Mouse (Mus musculus) layer of hippocampus, postnatal 25 days (tissue): ENCODE data around the gene Rnf215. TPM values are rescaled to one million over a fixed set of nuclear protein-coding genes. Genes with fewer than 3 reads are reported as not detected.
"Not testable (repeated sequence)": the region's sequence is repeated elsewhere in the genome, so short reads cannot be mapped to it uniquely, and the experiment has no call there.

Experiments used
- DNase-seq, 2 experiments: peaks; one replicate each; pipeline ENCODE4 v3.0.0; 2022; ENCODE audit warnings: mixed read lengths in 2 of 2, low spot score in 1 of 2; ENCODE audit errors: extremely low spot score in 1 of 2
- total RNA-seq, 2 experiments: library from RNA; stranded (reverse); gene quantifications; 2 replicates each; pipeline ENCODE4 v1.2.3; 2021

Gene Rnf215
- total RNA-seq, 2 experiments from 2014 or later = 31.1 to 31.2 TPM

DNA sequence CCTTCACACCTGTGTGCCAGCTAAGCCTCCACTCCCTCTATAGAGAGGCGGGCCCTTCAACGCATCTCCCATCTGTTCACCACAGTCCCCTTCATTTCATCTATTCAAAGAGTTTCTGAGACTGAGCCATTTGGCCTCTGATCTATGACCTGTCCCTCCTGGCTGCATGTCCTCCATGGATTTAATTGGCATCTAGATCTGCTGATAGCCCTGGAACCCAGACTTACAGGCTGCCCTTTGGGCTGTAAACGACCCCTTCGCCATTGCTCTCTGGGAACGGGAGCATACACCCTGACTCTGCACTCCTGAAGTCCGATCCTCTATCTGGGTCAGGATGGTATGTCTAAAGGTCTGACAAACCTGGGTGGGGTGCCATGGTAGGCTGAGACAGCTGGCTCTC lies 22.1 kb upstream of the Rnf215 start:
- no peak for DNase-seq

DNA sequence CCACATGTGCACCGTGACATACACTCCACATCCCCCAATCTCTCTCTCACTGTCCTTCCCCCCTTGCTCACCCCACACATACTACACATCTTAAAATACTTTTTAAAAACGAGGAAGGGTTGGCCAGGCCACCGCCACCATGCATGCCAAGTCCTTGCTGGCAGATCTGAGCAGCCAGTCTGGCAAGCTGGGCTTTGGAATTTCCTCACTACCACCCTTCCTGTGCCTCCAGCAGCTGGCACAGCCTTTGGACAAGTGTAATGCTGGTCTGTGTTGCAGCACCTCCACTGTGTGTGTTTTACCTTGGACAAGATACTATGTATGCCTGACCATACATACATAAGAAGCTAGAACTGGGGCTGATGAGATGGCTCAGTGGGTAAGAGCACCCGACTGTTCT lies 21.5 kb upstream of the Rnf215 start:
- no peak for DNase-seq

DNA sequence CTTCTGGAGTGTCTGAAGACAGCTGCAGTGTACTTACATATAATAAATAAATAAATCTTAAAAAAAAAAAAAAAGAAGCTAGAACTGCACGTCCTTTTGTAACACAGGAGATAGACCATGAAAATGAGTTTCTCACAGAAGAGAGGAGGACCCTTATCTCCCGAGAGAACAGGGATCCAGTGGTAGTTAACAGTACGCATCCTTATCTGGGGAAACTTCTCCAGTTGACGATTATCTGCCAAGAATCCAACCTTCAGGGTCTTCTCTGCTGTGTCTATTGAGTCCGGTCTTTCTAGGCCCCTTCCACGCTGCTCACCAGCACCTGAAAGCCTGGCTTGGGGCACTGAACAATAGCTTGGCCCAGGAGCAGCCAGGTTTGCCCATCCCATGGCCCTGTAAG lies 21.0 kb upstream of the Rnf215 start:
- DNase-seq = no peak

DNA sequence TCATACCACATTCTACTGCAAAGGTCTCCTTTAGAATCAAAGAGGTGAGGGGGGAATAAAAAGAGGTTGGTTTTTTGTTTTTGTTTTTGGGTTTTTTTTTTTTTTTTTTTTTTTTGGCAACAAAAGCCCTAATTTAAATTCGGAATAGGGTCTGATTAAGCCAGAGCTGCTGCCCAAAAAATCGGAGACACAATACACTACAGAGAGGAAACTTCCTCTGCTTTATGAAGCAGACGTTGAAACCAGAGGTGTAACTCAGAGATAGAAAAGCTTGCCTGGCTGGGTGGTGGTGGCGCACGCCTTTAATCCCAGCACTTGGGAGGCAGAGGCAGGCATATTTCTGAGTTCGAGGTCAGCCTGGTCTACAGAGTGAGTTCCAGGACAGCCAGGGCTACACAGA lies 20.5 kb upstream of the Rnf215 start:
- not testable (repeated sequence) for DNase-seq

DNA sequence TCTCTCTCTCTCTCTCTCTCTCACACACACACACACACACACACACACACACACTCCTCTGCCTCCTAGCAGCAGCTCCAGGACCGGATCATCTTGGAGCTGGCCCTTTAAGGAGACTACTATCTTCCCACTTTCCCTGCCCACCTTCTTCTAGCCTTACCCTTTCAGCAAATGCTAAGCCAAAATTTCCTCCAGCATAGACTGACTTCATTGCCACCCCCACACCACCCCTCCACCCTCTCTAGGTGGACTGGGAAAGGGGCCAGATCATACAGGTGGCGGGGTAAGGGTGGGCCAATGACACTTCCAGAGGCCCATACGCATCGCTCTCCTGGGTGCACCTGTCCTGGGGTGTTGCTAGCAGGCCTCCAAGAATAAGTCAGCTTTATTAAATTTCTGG lies 19.6 kb upstream of the Rnf215 start:
- no peak for DNase-seq

DNA sequence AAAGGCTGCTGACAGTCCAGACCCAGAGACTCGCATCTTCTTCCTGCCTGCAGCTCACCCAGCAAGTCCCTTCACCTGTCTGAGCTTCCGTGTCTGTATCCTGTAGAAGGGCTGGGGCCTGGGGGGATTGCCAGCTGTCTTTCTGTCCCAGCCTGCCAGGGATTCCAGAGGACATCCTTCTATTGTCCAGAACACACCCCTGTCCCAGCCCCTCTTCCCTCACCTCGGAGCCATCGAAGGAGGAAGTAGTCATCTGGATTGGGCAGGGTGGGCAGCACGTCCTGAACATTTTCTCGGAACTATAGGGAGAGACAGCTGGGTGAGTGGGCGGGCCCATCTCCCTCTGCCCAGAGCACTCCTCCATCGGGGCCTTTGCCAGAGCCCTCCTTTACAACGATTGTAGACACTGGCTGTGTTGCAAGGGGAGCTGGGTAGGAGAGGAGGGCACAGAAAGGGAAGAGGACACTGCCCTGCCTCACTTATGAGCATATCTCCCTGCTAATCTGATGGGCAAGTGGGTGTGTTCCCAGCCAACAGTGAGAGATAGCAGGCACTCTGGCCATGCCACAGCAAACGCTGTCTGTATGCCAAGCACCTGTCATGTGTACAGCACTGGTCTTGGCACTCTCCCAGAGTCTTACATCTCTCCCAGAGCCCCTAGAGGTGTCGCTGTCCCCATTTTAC lies 18.4 kb upstream of the Rnf215 start:
- peak; percentile 32 to 40 for DNase-seq

DNA sequence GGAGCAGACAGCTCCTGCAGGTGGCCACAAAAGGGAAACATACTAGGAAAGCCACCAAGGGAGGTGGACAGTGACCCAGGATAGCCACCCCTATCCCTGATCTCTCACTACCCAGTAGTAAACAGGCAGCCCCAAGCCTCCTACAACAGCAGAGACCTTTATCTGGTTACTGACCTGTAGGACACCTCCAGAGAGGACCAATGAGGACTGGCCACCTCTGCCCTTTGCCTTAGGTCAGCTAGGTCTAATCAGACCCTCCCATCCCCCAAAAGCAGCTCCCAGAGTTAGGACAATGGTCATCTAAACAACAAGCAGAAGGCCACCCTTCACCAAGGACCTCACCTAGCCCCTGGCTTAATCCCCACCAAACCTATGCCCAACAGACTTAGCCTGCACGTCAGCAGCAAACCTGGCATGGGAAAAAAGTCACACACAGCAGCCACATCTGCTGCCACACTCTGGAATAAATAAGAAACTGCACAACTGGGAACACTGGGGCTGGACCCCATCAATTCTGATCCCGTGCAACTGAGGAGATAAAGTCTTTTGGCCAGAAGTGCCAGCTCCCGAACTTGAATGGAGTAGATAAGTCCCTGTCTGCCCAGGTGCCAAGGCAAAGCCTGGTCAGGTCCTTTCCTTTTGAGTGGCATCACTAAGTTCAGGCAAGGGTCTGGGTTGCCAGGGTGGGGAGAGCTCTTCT lies 17.5 kb upstream of the Rnf215 start:
- peak in 1 of 2 experiments; percentile 19 for DNase-seq

DNA sequence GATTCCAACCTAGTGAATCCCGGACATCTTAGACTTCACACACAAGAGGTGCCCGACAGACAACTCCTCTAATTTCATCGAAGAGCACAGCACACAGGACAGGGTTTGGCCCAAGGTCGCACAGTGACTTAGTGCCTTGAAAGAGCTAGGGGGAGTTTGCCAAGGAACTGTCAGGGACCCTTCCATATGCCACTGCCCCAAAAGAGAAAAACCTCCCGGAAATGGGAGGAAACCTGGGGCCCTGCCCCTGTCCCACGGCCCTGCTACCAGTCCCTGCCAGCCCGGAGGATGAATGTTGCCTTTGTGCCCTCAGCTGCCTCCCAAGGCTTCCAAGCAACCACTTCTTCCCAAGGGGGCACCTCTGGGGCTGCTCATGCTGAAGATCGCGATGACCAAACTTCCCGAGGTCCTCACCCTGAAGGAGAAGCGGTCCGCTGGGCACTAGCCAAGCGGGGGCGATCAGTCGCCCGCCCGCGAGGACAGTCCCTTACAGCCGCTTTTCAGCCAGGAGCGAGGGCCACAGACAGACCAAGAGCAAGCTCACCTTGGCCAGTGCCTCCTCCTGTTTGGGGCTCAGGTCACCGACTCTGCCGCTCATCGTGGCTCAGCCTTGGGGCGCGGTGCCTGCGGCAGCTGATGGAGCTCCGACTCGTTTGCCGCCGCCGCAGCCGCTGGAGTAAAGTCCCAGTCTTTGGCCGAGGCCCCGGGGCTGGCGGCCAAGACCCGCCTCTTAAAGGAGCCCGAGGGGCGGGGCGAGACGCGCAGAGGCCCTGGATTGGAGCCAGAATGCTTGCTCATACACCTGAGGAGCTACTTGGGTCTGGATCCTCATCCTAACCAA lies 16.7 kb upstream of the Rnf215 start:
- DNase-seq = peak; percentile 66 to 77

DNA sequence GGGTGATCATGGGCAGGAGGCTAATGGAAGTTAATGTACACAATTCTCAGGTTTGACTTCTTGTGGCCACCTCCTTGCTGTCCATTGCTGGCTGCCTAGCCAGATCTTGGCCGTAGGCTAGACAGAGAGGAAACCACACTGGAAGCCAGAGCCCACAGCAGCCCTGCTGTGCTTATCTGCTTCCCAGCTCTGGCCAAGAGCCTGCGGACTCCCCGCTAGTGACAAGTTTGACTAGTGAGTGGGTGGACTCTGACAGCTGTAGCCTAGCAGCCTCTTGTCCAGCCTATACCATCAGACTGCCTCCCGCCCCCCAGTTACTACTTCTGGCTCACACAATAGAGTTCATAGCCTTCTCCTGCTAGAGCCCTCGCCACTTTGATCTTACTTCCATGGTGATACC lies 15.4 kb upstream of the Rnf215 start:
- no peak for DNase-seq

DNA sequence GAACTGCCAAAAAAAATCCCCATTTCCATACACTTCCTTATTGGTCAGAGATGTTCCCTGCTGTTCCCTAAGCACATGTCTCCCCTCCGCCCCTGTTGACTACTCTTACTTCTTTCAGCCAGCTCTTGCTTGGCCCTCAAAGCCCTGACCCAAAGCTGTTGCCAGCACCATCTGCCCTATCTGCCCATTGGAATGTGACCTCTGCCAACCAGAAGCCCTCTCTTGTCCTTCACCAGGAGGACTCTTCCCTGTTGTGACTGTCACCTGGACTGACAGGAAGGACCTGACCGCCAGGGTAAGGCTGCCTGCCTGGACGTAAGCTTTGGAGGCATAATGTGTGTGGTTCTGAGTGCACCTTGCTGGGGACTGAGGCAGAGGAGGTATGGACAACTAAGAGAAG lies 13.3 kb upstream of the Rnf215 start:
- DNase-seq = no peak

DNA sequence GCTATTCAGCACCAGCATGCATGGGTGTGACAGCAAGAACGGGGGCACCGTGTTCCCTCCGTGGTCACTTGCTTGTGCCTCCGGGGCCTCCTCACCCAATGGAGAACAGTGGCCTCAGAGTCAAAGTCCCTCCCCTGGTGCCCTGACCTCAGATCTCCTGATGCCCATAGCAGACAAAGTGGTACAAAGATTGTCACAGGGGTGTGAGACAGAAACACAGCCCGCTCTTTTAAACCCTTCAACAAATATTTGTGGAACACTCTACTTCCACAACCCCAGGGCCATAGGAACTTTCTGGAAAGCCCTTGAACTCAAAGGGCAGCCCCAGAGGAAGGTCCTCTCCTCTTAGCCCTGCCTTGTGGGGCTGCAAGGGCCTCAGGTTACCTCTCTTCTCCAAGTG lies 12.8 kb upstream of the Rnf215 start:
- no peak for DNase-seq

DNA sequence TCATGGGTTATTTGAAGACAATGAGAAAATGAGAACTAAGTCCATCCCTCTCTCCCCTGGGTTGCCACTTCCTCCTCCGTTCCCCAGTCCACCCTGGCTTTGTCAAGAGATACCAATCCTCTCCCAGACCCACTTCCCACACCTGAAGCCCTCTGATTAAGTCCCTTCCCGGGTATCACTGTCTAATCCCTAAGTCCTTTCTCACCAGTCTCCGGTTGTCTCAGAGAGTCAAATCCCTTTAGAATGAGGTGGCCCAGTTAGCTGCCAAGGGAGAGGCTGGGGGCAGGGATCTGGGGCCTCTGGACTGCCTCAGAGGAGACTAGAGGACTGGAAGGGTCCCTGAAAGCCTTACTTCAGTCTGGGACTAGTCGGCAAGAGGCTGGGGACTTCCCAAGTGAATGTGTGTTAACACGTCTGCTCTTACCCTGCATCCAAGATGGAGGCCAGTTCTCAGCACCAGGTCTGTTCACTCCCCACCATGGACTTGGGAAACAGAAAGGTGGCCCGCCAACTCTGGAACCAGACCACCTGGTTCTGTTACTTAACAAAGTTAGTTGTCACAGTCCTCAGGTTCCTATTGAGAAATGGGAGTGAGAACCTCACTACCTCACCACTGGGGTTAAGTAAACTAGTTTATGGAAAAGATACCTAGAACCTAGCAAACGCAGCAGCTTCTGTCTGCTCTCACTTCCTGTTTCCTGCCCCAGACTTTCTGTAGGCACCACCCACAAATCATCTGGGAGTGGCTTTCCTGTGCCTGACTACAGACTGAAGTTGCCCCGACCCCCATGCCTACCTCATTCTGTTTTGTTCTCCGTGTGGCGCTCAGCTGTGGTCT lies 12.0 kb upstream of the Rnf215 start, which contains the start of gene Sec14l2:
Gene Sec14l2 (minus strand): TSS at position 674 of the 838 bp plus-strand sequence.
- no peak for DNase-seq

DNA sequence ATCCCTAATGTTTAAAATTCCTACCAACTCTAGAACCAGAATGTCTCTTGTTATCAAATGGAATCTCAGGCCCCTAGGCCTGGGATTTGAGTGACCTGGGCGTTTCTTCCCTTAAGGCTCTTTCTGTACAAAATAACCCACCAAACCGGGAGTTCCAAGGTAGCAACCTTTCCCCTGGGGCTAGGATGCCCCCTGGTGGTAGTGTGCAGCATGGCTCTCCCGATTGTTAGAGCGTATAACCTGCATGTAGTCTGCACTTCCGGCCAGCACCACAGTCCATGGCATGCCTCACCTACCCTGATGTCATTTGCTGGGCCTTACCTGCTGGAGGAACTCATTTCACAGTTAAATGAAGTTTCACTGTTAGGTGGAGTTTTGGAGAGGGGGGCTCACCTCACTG lies 11.1 kb upstream of the Rnf215 start:
- DNase-seq = peak; percentile 47 to 60

DNA sequence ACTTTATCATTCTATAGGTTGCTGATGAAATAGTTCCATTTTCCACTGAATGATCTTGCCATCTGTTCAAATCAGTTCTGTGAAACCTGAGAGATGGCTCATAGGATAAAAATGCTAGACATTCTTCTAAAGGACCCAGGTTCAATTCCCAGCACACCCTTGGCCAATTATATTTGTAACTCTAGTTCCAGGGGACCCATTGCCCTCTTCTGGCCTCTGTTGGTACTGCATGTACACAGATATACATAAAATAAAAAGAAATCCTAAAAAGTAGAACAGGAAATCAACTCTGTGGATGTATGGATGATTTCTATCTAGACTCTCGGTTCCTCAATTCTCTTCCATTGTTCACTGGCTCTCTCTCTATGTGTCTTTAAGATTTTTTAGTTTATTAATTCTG lies 7.9 kb upstream of the Rnf215 start:
- no peak for DNase-seq

DNA sequence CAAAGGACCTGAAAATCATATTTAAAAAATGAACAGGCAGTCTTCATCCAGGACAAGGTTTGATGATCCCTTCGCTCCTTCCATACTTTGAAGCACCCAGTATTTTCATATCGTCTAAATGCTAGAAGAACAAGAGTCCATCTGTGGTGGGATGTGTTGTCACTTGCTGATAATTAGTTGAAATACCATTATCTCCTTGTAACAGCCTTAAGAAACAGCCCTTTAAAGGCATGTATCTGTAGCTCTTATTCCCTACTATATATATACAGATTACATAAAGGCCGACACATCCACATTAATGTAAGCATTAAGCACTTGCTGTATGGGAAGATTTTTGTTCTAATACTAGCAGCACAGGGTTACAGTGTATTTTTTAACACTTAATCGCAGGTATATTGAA lies 6.5 kb upstream of the Rnf215 start:
- not testable (repeated sequence) for DNase-seq

DNA sequence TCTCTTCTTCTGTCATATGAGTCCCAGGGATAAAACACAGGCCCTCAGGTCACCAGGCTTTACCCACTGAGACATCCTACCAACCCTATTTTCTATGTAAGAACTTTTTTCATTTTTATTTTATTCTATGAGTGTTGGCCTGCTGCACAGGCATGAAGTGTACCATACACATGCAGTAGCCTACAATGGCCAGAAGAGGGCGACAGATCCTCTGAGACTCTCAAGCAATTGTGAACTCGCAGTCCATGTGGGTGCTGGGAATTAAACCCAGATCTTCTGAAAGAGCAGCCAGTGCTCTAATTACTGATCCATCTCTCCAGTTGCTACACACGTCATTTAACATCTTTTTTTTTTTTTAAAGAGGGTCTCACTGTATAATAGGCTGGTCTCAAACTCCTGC lies 1.6 kb upstream of the Rnf215 start:
- DNase-seq = no peak

DNA sequence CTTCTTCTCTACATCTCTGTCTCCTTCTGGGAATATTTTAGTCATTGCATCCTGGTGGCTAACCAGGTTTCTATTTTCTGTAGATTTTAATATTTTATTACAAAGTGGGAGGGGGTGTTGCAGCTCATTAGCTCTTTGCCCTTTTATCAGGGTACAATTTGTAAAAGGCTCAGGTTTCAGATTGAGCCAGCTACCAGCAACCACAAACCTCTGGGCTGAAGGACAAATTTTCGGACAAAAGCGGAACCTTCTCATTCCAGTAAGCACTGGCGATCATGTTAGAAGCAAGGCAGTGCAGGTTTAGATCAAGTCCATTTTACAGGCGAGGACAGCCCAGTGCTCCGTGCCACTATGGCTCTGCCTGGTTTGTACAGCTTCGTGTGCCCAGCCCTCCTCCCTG lies 602 bp upstream of the Rnf215 start:
- no peak for DNase-seq

DNA sequence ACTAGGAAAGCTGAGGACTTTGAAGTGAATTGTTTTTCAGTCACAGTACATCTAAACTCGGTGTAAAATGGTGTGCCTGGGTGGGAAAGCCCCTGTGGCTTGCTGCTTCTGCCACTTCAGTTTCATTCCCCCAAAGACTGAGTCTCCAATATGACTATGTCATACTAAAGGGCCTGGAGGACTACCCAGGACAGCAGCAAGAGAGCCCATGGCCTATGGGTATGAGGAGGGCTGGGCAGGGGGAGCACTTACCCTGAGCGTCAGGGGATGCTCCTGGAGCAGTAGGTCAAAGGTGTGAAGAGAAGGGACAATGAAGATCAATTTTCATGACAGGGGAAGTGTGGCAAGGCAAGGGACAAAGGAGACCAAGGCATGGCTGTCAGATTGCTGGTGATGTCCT lies 4.0 kb downstream of the Rnf215 start:
- no peak for DNase-seq

DNA sequence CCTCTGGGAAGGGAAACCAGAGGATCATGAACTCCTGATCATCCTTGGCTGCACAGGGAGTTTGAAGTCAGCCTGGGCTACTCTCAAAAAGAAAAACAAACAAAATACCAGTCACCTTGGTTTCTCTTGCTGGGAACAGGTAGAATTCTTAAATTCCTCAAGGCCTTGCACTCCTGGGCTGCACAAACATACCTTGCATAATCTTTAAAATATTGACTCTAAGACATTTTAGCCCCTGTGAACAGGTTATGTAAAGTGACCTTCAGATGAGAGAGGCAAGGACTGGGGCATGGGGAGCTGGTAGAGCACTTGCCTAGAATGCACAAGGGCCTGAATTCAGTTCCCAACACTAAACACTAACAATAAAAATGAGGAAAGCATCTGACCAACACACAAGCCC lies 6.5 kb downstream of the Rnf215 start:
- DNase-seq = no peak

DNA sequence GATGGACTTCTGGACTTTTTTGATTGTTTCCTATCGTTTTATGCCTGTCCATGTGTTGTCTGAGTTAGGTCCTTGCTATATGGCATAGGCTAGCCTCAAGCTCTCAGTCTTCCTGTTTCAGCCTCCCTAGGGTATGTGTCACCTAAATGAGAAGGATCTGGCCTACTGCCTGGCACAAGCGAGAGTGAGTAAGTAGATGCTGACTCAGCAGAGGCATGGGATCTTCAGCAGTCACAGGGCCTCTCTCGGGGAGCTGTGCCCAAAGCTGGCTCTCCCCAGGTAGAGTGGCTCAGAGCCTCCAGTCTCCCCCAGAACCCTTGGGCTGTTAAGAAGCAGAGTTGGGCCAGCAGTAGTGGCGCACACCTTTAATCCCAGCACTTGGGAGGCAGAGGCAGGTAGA lies 7.3 kb downstream of the Rnf215 start:
- no peak for DNase-seq
